Mouse (Mus musculus): ENCODE data around the gene Gm49450. TPM values are rescaled to one million over a fixed set of nuclear protein-coding genes. Genes with fewer than 3 reads are reported as not detected.

Gene Gm49450
- polyA plus RNA-seq, 1 experiment: 82.1 TPM

GRCm38 (mm10) chr15:98901530-98901929, 51.8 kb downstream of the Gm49450 start:
- Histone ChIP-seq H3K27me3 (ENCODE audit: control insufficient read depth, insufficient read depth, low read length) (peaks cover 21% of the 10 kb centered on the region), H3K27ac (ENCODE audit: control insufficient read depth, insufficient read depth, low read length) (no peak overlapping the region), H3K4me1 (replicated peaks; ENCODE audit: control insufficient read depth, insufficient read depth, low read length) (no peaks in the 10 kb centered on the region), H3K36me3 (ENCODE audit: control insufficient read depth, insufficient read depth, low read length) (peaks cover 14% of the 10 kb centered on the region), H3K4me3 (ENCODE audit: control insufficient read depth, insufficient read depth, low read length) (no peak overlapping the region)
- WGBS: 47% methylated on average over 1 of the region's 1 CpGs
- no peak for TF ChIP-seq POLR2A (IDR thresholded peaks at IDR 0.05; ENCODE audit: control insufficient read depth, extremely low read depth, insufficient read depth, low read length, poor library complexity)
- no peak for TF ChIP-seq CTCF (IDR thresholded peaks at IDR 0.05; ENCODE audit: borderline replicate concordance, control insufficient read depth, extremely low read depth, insufficient read depth, low read length, poor library complexity)
- DNase-seq: no peak

GRCm38 (mm10) chr15:98897928-98898800, 55.2 kb downstream of the Gm49450 start, which contains the start of gene Dhh:
Gene Dhh, minus strand, starts transcription at chr15:98898540.
- H3K4me1 ChIP-seq (replicated peaks; ENCODE audit: control insufficient read depth, insufficient read depth, low read length): peaks cover 16% of the 10 kb centered on the region
- TF ChIP-seq POLR2A (IDR thresholded peaks at IDR 0.05; ENCODE audit: control insufficient read depth, extremely low read depth, insufficient read depth, low read length, poor library complexity) (no peak), CTCF (IDR thresholded peaks at IDR 0.05; ENCODE audit: borderline replicate concordance, control insufficient read depth, extremely low read depth, insufficient read depth, low read length, poor library complexity) (no peak)
- H3K27ac ChIP-seq (ENCODE audit: control insufficient read depth, insufficient read depth, low read length): no peak within 1 kb of the TSS
- DNase-seq: no peak
- WGBS: 4% methylated on average over 41 of the region's 41 CpGs
- peaks cover 46% of the 10 kb centered on the region for H3K27me3 ChIP-seq (ENCODE audit: control insufficient read depth, insufficient read depth, low read length)
- H3K4me3 ChIP-seq (ENCODE audit: control insufficient read depth, insufficient read depth, low read length): no peak within 1 kb of the TSS
- no peaks in the 10 kb centered on the region for H3K36me3 ChIP-seq (ENCODE audit: control insufficient read depth, insufficient read depth, low read length)

GRCm38 (mm10) chr15:98897495-98897894, 55.9 kb downstream of the Gm49450 start:
- Histone ChIP-seq H3K27me3 (ENCODE audit: control insufficient read depth, insufficient read depth, low read length) (peaks cover 50% of the 10 kb centered on the region), H3K27ac (ENCODE audit: control insufficient read depth, insufficient read depth, low read length) (no peak overlapping the region), H3K4me3 (ENCODE audit: control insufficient read depth, insufficient read depth, low read length) (no peak overlapping the region), H3K36me3 (ENCODE audit: control insufficient read depth, insufficient read depth, low read length) (no peaks in the 10 kb centered on the region), H3K4me1 (replicated peaks; ENCODE audit: control insufficient read depth, insufficient read depth, low read length) (peaks cover 16% of the 10 kb centered on the region)
- no peak for DNase-seq
- WGBS: 24% methylated on average over 10 of the region's 10 CpGs
- no peak for TF ChIP-seq CTCF (IDR thresholded peaks at IDR 0.05; ENCODE audit: borderline replicate concordance, control insufficient read depth, extremely low read depth, insufficient read depth, low read length, poor library complexity)
- no peak for TF ChIP-seq POLR2A (IDR thresholded peaks at IDR 0.05; ENCODE audit: control insufficient read depth, extremely low read depth, insufficient read depth, low read length, poor library complexity)

GRCm38 (mm10) chr15:98895635-98896589, 57.4 kb downstream of the Gm49450 start:
- Histone ChIP-seq H3K27me3 (ENCODE audit: control insufficient read depth, insufficient read depth, low read length) (peaks cover 50% of the 10 kb centered on the region), H3K36me3 (ENCODE audit: control insufficient read depth, insufficient read depth, low read length) (no peaks in the 10 kb centered on the region), H3K27ac (ENCODE audit: control insufficient read depth, insufficient read depth, low read length) (no peak overlapping the region), H3K4me3 (ENCODE audit: control insufficient read depth, insufficient read depth, low read length) (no peak overlapping the region), H3K4me1 (replicated peaks; ENCODE audit: control insufficient read depth, insufficient read depth, low read length) (peaks cover 18% of the 10 kb centered on the region)
- no peak for TF ChIP-seq POLR2A (IDR thresholded peaks at IDR 0.05; ENCODE audit: control insufficient read depth, extremely low read depth, insufficient read depth, low read length, poor library complexity)
- no peak for TF ChIP-seq CTCF (IDR thresholded peaks at IDR 0.05; ENCODE audit: borderline replicate concordance, control insufficient read depth, extremely low read depth, insufficient read depth, low read length, poor library complexity)
- WGBS: 13% methylated on average over 41 of the region's 41 CpGs
- no peak for DNase-seq

GRCm38 (mm10) chr15:98894746-98895634, 58.4 kb downstream of the Gm49450 start:
- Histone ChIP-seq H3K36me3 (ENCODE audit: control insufficient read depth, insufficient read depth, low read length) (no peaks in the 10 kb centered on the region), H3K4me3 (ENCODE audit: control insufficient read depth, insufficient read depth, low read length) (no peak overlapping the region), H3K27me3 (ENCODE audit: control insufficient read depth, insufficient read depth, low read length) (peaks cover 50% of the 10 kb centered on the region), H3K4me1 (replicated peaks; ENCODE audit: control insufficient read depth, insufficient read depth, low read length) (peaks cover 18% of the 10 kb centered on the region), H3K27ac (ENCODE audit: control insufficient read depth, insufficient read depth, low read length) (no peak overlapping the region)
- no peak for DNase-seq
- WGBS: 10% methylated on average over 38 of the region's 38 CpGs
- TF ChIP-seq CTCF (IDR thresholded peaks at IDR 0.05; ENCODE audit: borderline replicate concordance, control insufficient read depth, extremely low read depth, insufficient read depth, low read length, poor library complexity): no peak
- no peak for TF ChIP-seq POLR2A (IDR thresholded peaks at IDR 0.05; ENCODE audit: control insufficient read depth, extremely low read depth, insufficient read depth, low read length, poor library complexity)
